Mouse (Mus musculus) lung, postnatal 14 days (tissue): ENCODE results near the gene Gm10964.
A peak's percentile ranks its signal among the peaks of the same experiment; 100 is the strongest.

Experiments used
- DNase-seq: peaks from one replicate; pipeline ENCODE4 v3.0.0; 2021

Gm10964 gene

GRCm38 (mm10) chr3:103739329-103739728 is at the start of gene Gm10964:
Gene Gm10964 (plus strand): TSS chr3:103739366.
- DNase-seq, result no peak

GRCm38 (mm10) chr3:103690506-103690905 is 48.7 kb upstream of the Gm10964 start:
- DNase-seq, result peak; percentile 18

- DNase-seq, result no peak
Observed at GRCm38 (mm10) chr3:103695556-103695955, 43.6 kb upstream of the Gm10964 start.

GRCm38 (mm10) chr3:103696388-103696925 is 42.7 kb upstream of the Gm10964 start:
- DNase-seq, result no peak

- no peak for DNase-seq
Observed at GRCm38 (mm10) chr3:103704661-103705060, 34.5 kb upstream of the Gm10964 start.

- no peak for DNase-seq
Observed at GRCm38 (mm10) chr3:103705426-103705825, 33.7 kb upstream of the Gm10964 start.

GRCm38 (mm10) chr3:103709470-103710040 is 29.6 kb upstream of the Gm10964 start:
- no peak for DNase-seq

- DNase-seq, result no peak
Observed at GRCm38 (mm10) chr3:103712196-103712595, 27.0 kb upstream of the Gm10964 start.

- no peak for DNase-seq
Observed at GRCm38 (mm10) chr3:103714236-103714875, 24.8 kb upstream of the Gm10964 start.

- DNase-seq, result no peak
Observed at GRCm38 (mm10) chr3:103714942-103715341, 24.2 kb upstream of the Gm10964 start.

- peak; percentile 33 for DNase-seq
Observed at GRCm38 (mm10) chr3:103715762-103716693, 23.1 kb upstream of the Gm10964 start.

GRCm38 (mm10) chr3:103716774-103717760 is 22.1 kb upstream of the Gm10964 start:
- DNase-seq, result peak; percentile 12

GRCm38 (mm10) chr3:103718728-103719127 is 20.4 kb upstream of the Gm10964 start:
- no peak for DNase-seq

- no peak for DNase-seq
Observed at GRCm38 (mm10) chr3:103724137-103724536, 15.0 kb upstream of the Gm10964 start.

GRCm38 (mm10) chr3:103726642-103727041 is 12.5 kb upstream of the Gm10964 start:
- no peak for DNase-seq

- DNase-seq, result no peak
Observed at GRCm38 (mm10) chr3:103727813-103728326, 11.3 kb upstream of the Gm10964 start.

GRCm38 (mm10) chr3:103729850-103730249 is 9.3 kb upstream of the Gm10964 start:
- no peak for DNase-seq

- DNase-seq, result no peak
Observed at GRCm38 (mm10) chr3:103732116-103732515, 7.0 kb upstream of the Gm10964 start.

- DNase-seq, result no peak
Observed at GRCm38 (mm10) chr3:103733176-103733575, 6.0 kb upstream of the Gm10964 start.

- no peak for DNase-seq
Observed at GRCm38 (mm10) chr3:103733799-103734695, 5.1 kb upstream of the Gm10964 start.
